Mouse (Mus musculus): Measurements from ENCODE around the gene Psat1.

Gene Psat1

GRCm38 (mm10) chr19:15904734-15905133, 42.4 kb downstream of the Psat1 start:
- no peak for TF ChIP-seq GATA4 (IDR thresholded peaks at IDR 0.05; ENCODE audit: insufficient replicate concordance, low read length)

DNA sequence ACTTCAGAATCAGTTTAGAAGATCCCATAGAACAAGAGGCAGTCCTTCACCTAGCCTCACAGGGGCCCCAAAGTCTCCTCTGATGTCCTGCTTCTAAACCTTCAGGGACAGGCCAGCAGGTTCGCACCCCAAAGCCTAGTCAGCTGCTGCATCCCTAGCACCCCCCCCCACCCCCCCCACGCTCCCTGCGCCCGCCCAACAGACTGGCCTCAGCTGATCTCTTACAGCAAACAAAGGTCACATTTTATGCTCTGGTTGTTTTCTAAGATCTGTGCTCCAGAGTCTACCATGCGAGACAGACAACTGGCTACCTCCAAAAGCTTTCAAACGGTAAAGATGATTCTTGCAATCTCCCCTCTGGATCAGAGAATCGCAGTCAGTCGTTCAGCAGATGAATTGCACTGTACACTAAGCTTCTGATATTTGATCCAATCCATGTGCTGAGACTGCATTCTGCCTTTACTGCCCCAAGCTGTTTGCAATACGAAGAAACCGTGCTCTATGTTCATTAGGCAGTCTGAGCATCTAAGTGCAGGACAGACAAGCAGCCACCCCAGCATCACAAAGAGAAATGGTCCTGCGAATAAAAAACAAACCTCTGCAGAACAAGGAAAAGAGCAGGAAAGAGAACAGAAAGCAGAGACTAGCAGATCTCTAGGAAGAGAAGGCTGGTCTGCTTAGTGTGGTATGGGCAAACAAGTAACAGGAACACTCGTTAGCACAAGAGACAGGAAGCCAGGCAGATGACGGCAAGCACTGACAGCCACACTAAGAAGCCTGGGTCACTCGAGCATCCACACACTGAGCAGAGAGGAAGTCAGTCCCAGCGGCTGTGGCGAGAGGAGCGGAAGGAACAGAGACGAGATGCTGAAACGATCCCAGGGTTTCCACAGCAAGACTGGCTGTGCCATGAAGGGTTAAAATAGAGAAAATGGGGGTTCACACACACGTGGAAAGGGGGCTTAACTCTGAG, 43.3 kb downstream of the Psat1 start:
- no peak for TF ChIP-seq GATA4 (IDR thresholded peaks at IDR 0.05; ENCODE audit: insufficient replicate concordance, low read length)

DNA sequence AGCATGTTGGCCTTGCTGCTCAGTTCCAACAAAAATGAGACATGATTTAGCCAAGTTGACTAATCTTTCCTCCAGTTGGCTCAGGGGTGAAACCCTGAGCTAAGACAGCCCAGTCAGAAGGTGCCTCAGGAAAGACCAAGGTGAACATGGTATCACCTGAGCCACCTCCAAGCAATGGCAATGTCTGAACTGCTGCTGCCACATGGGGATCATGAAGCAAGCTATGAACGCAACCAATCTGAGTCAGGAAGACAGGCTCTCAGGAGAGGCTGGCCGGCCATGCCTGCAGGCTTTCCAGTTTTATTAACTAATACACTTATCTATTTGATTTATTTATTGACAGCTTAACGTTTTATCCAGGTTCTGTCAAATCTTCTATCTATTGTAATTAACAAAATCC, 51.5 kb downstream of the Psat1 start:
- no peak for TF ChIP-seq GATA4 (IDR thresholded peaks at IDR 0.05; ENCODE audit: insufficient replicate concordance, low read length)

DNA sequence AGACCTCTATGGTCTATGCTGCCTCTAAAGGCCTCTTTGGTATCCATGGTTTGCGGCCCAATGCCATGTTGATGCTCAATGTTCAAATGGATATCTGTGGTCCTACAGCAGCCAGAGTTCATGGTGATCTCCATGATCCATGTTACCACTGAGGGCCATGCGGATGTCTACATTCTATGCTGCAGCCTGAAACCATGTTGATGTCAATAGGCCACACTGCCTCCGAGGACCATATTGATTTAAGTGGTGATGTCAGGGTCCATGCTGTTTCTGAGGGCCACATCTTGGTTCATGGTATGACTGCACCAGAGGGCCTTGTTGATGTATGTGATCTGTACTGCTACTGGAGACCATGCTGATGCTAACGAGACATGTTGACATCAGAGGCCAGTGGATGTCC, 55.0 kb downstream of the Psat1 start:
- TF ChIP-seq GATA4 (IDR thresholded peaks at IDR 0.05; ENCODE audit: insufficient replicate concordance, low read length) = no peak

DNA sequence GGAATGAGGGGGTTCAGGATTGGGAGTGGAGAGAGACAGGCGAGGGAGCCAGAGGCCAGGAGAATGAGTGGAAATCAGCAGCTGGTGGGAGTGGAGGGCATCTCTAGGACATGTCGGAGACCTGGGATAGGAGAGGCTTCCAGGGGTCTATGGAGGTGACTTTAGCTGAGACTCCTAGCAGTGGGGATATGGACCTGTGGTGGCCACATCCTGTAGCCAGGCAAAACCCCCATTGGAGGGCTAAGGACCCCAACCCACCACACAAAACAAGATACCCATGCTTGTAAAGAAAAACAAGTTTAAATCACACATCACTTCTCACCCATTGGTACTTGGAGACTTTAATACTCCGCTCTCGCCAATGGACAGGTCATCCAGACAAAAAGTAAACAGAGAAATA, 58.7 kb downstream of the Psat1 start:
- TF ChIP-seq GATA4 (IDR thresholded peaks at IDR 0.05; ENCODE audit: insufficient replicate concordance, low read length) = no peak

GRCm38 (mm10) chr19:15882705-15883426, 64.3 kb downstream of the Psat1 start:
- TF ChIP-seq GATA4 (IDR thresholded peaks at IDR 0.05; ENCODE audit: insufficient replicate concordance, low read length) = no peak

DNA sequence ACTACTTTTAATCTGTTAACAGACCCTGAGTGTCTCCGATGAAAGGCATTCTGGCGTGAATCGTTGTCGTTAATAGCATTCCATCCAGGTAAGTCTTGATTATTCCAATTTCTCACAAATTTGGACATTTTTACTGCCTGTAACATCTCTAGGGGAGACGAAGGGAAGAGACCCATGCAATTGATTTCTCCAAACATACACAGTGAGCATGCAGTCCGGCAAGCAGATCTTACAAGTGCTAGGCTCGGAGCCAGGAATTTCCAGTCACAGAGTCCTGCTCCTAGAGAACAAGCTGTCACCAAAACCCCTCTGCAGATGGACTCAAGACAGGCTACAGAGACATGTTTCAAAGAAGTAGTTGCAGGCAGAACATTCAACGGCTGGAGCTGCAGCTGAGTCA, 66.4 kb downstream of the Psat1 start:
- TF ChIP-seq GATA4 (IDR thresholded peaks at IDR 0.05; ENCODE audit: insufficient replicate concordance, low read length) = no peak

GRCm38 (mm10) chr19:15879271-15879670, 67.9 kb downstream of the Psat1 start:
- TF ChIP-seq GATA4 (IDR thresholded peaks at IDR 0.05; ENCODE audit: insufficient replicate concordance, low read length) = no peak

DNA sequence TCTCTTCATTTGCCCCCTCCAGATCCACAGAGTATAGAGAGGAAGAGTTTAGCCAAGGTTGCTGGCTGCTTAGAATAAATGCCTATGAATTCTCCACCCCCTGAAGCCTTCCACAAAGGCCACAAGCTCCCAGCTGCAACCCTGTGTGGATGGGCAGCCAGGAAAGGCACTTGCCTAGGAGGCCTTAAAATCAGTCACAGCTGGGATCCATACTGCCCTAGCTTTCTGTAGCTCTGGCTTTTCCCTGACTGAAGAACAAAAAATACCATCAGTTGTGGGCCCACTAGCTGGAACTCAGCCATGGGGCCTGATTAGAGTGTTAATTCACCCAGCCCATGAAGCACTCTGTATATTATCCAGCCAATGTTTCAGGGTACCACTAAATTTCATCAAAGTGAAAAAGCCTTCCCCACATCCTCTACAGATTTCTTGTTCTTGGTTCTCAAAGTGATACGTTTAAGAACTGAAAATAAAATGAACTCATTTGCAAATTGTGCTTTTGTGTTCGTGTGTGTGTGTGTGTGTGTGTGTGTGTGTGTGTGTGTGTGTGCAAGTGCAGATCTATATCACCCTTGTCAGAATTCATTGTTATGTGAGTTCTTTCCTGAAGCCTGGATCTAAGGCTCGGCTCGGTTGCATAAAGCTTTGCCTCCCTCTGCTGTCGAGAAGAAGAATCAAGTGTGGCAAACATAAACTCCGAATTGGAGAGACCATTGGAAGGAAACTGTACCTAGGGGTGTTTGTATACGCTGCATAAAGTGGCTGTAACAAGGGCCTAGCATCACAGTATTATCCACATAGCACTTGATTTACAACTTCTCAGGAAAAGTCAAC, 78.1 kb downstream of the Psat1 start:
- TF ChIP-seq GATA4 (IDR thresholded peaks at IDR 0.05; ENCODE audit: insufficient replicate concordance, low read length) = no peak

DNA sequence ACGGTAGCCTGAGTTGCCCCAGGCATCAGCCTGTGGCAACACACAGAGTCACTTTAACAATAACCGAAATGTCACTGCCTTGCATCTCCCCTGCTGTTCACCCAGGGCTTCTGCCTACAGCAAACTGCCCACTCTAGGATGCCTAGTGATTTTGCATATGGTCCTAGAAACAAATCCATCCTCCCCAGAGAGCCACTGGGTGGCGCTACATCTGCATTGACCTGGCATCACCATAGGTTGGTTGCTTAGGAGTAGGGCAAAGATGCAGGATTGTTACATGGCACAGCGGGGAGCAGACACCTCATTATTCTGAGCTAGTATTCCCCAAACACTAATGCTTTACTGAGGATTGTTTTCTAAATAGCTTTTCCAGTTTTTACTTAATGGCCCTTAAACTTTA, 80.3 kb downstream of the Psat1 start:
- TF ChIP-seq GATA4 (IDR thresholded peaks at IDR 0.05; ENCODE audit: insufficient replicate concordance, low read length) = no peak

- TF ChIP-seq GATA4 (IDR thresholded peaks at IDR 0.05; ENCODE audit: insufficient replicate concordance, low read length) = no peak
Measured at GRCm38 (mm10) chr19:15866126-15866525, 81.0 kb downstream of the Psat1 start.

- TF ChIP-seq GATA4 (IDR thresholded peaks at IDR 0.05; ENCODE audit: insufficient replicate concordance, low read length) = no peak
Measured at GRCm38 (mm10) chr19:15865431-15865830, 81.7 kb downstream of the Psat1 start.

DNA sequence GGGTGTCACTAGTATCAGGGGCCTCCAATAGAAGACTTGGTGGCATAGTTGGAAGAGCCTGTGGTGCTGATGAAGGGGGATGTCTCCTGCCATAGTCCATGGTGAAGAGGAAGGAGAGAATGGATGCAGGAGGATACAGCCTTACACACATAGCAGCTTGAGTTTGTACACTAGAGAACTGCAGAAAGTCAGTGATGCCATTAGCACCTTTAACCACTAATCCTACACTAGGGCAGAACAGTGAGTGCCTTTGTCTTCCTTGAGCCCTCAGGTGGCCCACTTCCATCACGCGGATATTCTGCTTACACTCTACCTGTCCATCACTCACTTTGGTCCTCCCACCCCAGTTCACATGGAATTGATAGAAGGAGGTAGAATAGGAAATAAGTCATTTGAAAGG, 83.0 kb downstream of the Psat1 start:
- no peak for TF ChIP-seq GATA4 (IDR thresholded peaks at IDR 0.05; ENCODE audit: insufficient replicate concordance, low read length)

DNA sequence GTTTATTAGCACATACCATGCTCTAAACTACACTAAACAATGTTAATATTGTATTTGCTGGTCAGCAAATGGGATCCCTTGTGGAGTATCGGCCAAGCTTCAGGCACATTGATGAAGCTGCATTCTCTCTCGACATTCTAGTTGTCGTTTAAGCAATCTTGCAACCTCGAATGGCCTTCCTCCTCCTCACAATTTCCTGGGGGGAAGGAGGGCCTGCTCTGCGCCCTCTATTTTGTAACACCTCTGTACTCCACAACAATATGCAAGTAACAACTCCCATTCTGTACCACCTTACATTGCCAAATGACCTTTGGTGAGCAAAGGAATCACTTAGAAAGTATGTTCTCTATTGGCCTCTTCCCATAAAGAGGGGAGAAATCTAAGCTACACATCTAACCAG, 91.8 kb downstream of the Psat1 start:
- TF ChIP-seq GATA4 (IDR thresholded peaks at IDR 0.05; ENCODE audit: insufficient replicate concordance, low read length) = no peak

Data from liver, adult (tissue).